Mouse (Mus musculus) WW6 (cell line): ENCODE measurements around the gene Gng3.
"Not testable (repeated sequence)": the region's sequence is repeated elsewhere in the genome, so short reads cannot be mapped to it uniquely, and the experiment has no call there.

Source experiments
- DNase-seq: peaks from one replicate; pipeline ENCODE4 v3.0.0-alpha.2; 2013; ENCODE audit warnings: low read depth, low spot score

Gng3 gene

DNA sequence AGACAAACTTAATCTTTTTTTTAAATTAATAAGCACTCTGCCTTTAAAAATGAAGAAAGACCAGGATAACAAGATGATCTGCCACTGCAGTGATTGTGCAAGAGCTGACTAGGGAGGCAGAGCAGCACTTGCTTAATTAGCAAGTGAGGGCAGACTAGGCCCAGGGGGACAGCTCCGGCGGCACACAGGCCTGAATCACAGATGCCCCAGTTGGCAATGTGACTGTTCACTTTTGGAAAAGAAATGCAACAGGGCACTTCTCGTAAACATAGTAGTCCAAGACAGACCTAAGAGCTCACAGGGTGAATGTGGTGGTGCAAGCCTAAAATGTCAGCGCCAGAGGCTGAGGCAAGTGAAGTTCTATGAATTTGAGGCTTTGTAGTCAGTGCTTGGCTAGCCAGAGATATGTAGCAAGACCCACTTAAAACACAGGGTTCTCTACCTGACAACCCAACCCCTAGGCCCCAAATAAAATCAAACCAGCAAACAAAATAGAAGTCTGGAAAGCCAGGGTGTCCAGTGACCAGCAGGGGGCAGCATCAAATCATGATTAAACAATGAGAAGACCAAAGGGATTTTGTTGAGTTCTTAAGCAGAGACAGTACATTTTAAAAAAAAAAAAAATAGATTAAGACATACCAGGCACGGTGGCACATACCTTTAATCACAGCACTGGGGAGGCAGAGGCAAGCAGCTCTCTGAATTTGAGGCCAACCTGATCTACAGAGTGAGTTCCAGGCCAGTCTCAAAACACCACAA lies 5.6 kb upstream of the Gng3 start:
- DNase-seq = no peak

- DNase-seq = no peak
Observed at GRCm38 (mm10) chr19:8842961-8843360, 4.0 kb upstream of the Gng3 start.

- DNase-seq = no peak
Observed at GRCm38 (mm10) chr19:8841012-8841411, 2.0 kb upstream of the Gng3 start.

DNA sequence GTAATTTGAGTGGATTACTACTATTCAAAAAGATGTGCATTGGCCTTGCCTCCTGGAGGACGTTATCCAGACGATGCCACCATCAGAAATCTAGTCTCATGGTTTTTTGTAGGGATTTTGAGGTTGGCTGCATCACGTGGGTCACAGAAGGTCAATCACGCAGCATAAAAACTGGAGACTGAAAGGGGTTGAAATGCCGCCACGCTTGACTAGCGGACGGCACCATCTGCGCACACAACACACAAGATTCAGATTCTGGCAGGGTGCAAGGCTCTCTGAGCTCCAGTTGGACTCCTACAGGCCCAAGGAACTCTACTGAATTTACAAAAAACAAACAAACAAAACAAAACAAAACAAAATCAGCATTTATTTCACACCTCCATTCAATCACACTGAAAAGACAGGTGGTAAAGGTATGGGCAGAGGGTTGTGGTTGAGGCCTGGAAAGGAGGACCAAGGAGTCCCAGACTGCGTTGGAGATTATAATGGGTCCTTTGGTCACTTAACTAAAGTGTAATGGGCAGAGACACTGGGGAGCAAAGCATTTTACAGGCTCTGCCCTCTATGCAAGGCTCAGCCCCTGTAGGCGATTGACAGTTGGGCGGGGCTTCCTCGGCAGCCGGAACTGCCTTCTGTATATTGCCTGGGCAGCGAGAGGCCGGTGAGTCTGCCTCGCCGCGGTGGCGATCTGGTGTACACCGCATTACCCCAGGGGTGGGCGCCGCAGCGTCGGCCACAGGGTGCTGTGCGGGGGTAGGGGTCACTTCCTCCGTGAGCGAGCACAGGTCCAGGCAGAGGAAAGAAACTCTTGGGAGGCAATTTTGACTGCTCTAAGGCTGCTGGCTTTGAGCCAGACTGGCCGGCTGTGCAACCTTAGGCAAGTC lies 1.2 kb upstream of the Gng3 start:
- DNase-seq = no peak

GRCm38 (mm10) chr19:8838041-8838730 lies 808 bp downstream of the Gng3 start:
- DNase-seq = no peak

GRCm38 (mm10) chr19:8837251-8837791 lies 1.7 kb downstream of the Gng3 start, which contains the start of gene Bscl2:
Bscl2 (plus strand) TSS chr19:8837467.
- no peak for DNase-seq

DNA sequence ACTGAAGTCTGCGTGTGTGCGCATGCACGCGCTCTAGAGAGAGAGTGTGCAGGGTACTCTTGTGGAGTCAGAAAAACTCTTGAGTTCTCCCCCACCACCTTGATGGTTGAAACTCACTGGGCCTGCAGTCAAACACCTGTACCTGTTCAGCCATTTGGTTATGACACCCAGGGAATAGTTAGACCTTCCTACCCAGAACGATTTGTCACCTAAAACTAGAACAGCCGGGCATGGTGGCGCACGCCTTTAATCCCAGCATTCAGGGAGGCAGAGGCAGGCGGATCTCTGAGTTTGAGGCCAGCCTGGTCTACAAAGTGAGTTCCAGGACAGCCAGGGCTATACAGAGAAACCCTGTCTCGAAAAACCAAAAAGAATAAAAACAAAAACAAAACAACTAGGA lies 2.7 kb downstream of the Gng3 start:
- DNase-seq = not testable (repeated sequence)

GRCm38 (mm10) chr19:8832971-8833370 lies 6.0 kb downstream of the Gng3 start:
- DNase-seq = no peak

- DNase-seq = no peak
Observed at GRCm38 (mm10) chr19:8831262-8831661, 7.7 kb downstream of the Gng3 start.

DNA sequence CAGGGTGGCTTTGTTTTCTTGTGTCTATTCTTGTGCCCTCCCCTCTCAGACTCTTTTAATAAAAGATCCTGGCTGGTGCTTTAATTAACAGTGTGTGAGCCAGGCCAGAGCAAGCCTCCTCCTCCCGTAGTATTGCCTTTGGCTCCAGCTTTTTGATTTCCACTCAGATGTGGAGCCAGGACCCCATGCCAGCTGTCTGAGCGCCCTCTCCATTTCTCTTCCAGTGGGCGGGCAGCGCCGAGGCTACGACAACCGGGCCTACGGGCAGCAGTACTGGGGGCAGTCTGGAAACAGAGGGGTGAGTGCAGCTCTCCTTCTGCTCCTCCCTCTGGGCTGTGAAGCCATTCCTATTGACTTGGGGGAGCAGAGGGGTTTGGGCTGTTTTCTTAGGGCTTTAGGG lies 8.3 kb downstream of the Gng3 start:
- no peak for DNase-seq

GRCm38 (mm10) chr19:8829660-8830059 lies 9.3 kb downstream of the Gng3 start, which contains the start of gene AC129217.1:
AC129217.1 (plus strand) TSS chr19:8829773.
- no peak for DNase-seq

- no peak for DNase-seq
Observed at GRCm38 (mm10) chr19:8822696-8823095, 16.3 kb downstream of the Gng3 start.

- DNase-seq = no peak
Observed at GRCm38 (mm10) chr19:8821146-8821545, 17.8 kb downstream of the Gng3 start.

GRCm38 (mm10) chr19:8820424-8820956 lies 18.5 kb downstream of the Gng3 start:
- no peak for DNase-seq

DNA sequence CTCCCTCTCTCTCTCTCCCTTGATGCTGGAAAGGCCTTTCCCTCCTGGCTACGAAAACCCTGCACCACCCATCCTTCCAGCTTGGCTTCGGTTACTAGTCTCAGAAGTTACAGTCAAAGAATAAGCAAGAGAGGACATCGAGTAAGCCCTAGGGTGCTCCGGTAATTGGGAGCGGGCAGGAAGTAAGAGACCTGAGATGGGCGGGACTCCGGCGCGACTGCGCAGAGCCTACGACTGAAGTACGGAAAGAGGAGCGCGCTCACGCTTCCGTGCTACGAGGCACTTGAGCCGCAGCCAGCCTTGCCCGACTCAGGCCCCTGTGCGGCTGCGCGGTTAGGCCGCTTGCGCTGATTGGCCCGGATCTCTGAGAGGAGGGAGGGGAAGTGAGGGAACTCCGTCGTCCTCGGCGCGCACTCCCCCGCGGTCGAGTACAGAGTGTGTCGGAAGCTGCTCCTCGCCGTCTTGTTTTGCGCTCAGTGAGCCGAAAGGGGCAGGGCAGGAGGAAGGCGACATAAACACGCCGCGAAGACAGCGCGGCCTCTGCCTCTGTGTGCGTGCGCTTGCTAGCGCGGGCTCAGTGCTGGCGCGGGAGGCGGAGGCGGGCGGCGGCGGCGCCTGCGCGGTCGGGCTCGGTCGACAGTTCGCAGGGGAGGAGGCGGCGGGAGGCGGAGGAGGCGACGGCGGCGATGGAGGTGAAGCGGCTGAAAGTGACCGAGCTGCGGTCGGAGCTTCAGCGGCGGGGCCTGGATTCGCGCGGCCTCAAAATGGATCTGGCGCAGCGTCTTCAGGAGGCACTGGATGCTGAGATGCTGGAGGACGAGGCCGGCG lies 19.2 kb downstream of the Gng3 start, which contains the start of gene Hnrnpul2:
TSS of gene Hnrnpul2 (plus strand) at position 415 of the 828 bp plus-strand sequence.
- DNase-seq = peak; percentile 97

- peak; percentile 97 for DNase-seq
Observed at GRCm38 (mm10) chr19:8818801-8819595, 20.0 kb downstream of the Gng3 start, which contains the start of gene Ttc9c. Ttc9c (minus strand) TSS chr19:8819333.

GRCm38 (mm10) chr19:8818301-8818798 lies 20.6 kb downstream of the Gng3 start:
- no peak for DNase-seq

DNA sequence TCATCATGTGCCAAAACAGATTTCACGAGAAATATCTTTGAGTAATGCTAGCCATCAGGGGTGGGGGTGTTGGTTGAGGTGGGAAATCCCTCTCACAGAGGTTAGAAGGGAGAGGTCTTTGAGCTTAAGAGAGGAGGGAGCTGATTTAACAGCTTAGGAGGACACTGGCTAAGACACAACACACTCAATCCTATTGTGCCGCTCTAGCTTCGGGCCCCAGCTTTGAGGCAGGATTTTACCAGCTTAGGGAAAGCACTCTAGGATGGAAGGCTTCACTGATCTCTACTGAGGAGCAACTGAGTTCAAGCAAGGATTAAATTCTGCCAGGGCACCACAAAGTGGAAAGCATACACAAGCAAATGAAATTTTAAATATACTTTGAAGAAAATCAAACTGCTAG lies 22.0 kb downstream of the Gng3 start:
- no peak for DNase-seq

DNA sequence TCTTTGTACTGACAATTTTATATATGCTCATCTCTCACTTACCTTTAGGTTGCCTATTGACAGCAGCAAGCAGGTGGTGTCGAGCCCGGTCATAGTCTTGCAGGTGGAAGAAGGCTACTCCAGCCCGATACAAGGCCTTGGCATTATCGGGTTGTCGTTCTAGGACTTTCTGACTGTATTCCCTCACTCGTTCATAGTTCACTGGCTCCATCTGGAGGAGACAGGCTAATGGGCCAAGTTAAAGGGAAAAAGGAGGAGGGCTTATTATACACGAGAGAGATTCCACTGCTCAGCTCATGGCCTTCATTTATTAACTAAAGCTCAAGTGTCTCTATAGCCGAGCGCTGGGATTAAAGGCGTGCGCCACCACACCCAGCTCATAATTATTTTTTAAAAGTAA lies 23.2 kb downstream of the Gng3 start:
- DNase-seq = no peak
